Mouse (Mus musculus): Measurements from ENCODE around the gene Arfgap3. TPM values are rescaled to one million over a fixed set of nuclear protein-coding genes. Genes with fewer than 3 reads are reported as not detected.
"Not testable (repeated sequence)": the region's sequence is repeated elsewhere in the genome, so short reads cannot be mapped to it uniquely, and the experiment has no call there.

The Arfgap3 gene
- polyA plus RNA-seq, 2 experiments: 51.4 to 54.8 TPM

GRCm38 (mm10) chr15:83273017-83273416 lies 77.0 kb downstream of the Arfgap3 start:
- Histone ChIP-seq H3K27me3 (ENCODE audit: control insufficient read depth, insufficient read depth, low read length) (no peaks in the 10 kb centered on the region), H3K4me3 (replicated peaks; ENCODE audit: low read length) (no peak overlapping the region), H3K9me3 (ENCODE audit: control insufficient read depth, low read length) (no peaks in the 10 kb centered on the region), H3K4me2 (replicated peaks; ENCODE audit: low read depth, low read length, severe bottlenecking) (no peak overlapping the region), H3K4me1 (ENCODE audit: control insufficient read depth, insufficient read depth, low read length) (no peaks in the 10 kb centered on the region), H3K27ac (replicated peaks; ENCODE audit: low read depth, low read length) (no peak overlapping the region), H3K9ac (ENCODE audit: low read depth, low read length, severe bottlenecking) (no peak overlapping the region), H3K36me3 (ENCODE audit: control insufficient read depth, insufficient read depth, low read length) (no peaks in the 10 kb centered on the region)
- no peak for ATAC-seq (ENCODE audit: low FRiP score, low read depth)
- TF ChIP-seq POLR2A (IDR thresholded peaks at IDR 0.05; ENCODE audit: borderline replicate concordance, extremely low read depth, insufficient read depth, insufficient read length): no peak
- DNase-seq (ENCODE audit: low spot score): no peak
- 87% methylated on average over 2 of the region's 2 CpGs for WGBS

GRCm38 (mm10) chr15:83271221-83271620 lies 78.8 kb downstream of the Arfgap3 start:
- DNase-seq (ENCODE audit: low spot score); H3K9ac ChIP-seq (ENCODE audit: low read depth, low read length, severe bottlenecking); H3K27ac ChIP-seq (replicated peaks; ENCODE audit: low read depth, low read length); H3K9me3 ChIP-seq (ENCODE audit: control insufficient read depth, low read length); H3K4me2 ChIP-seq (replicated peaks; ENCODE audit: low read depth, low read length, severe bottlenecking); H3K27me3 ChIP-seq (ENCODE audit: control insufficient read depth, insufficient read depth, low read length); H3K4me1 ChIP-seq (ENCODE audit: control insufficient read depth, insufficient read depth, low read length); H3K36me3 ChIP-seq (ENCODE audit: control insufficient read depth, insufficient read depth, low read length); H3K4me3 ChIP-seq (replicated peaks; ENCODE audit: low read length); ATAC-seq (ENCODE audit: low FRiP score, low read depth): not testable (repeated sequence)
- WGBS: 23% methylated on average over 9 of the region's 9 CpGs

- DNase-seq (ENCODE audit: low spot score); ATAC-seq (ENCODE audit: low FRiP score, low read depth); H3K4me3 ChIP-seq (replicated peaks; ENCODE audit: low read length); H3K9me3 ChIP-seq (ENCODE audit: control insufficient read depth, low read length); H3K36me3 ChIP-seq (ENCODE audit: control insufficient read depth, insufficient read depth, low read length); H3K4me1 ChIP-seq (ENCODE audit: control insufficient read depth, insufficient read depth, low read length); H3K9ac ChIP-seq (ENCODE audit: low read depth, low read length, severe bottlenecking); H3K27ac ChIP-seq (replicated peaks; ENCODE audit: low read depth, low read length); H3K27me3 ChIP-seq (ENCODE audit: control insufficient read depth, insufficient read depth, low read length); H3K4me2 ChIP-seq (replicated peaks; ENCODE audit: low read depth, low read length, severe bottlenecking): not testable (repeated sequence)
- 92% methylated on average over 6 of the region's 6 CpGs for WGBS
These were observed 80.1 kb downstream of the Arfgap3 start for GRCm38 (mm10) chr15:83269985-83270384.

- not testable (repeated sequence) for H3K4me2 ChIP-seq (replicated peaks; ENCODE audit: low read depth, low read length, severe bottlenecking); H3K4me1 ChIP-seq (ENCODE audit: control insufficient read depth, insufficient read depth, low read length); H3K27me3 ChIP-seq (ENCODE audit: control insufficient read depth, insufficient read depth, low read length); H3K36me3 ChIP-seq (ENCODE audit: control insufficient read depth, insufficient read depth, low read length); DNase-seq (ENCODE audit: low spot score); H3K9me3 ChIP-seq (ENCODE audit: control insufficient read depth, low read length); ATAC-seq (ENCODE audit: low FRiP score, low read depth); H3K4me3 ChIP-seq (replicated peaks; ENCODE audit: low read length); H3K27ac ChIP-seq (replicated peaks; ENCODE audit: low read depth, low read length); H3K9ac ChIP-seq (ENCODE audit: low read depth, low read length, severe bottlenecking)
- WGBS: 50% methylated on average over 7 of the region's 7 CpGs
These were observed 81.6 kb downstream of the Arfgap3 start for GRCm38 (mm10) chr15:83268428-83268827.

GRCm38 (mm10) chr15:83265269-83265668 lies 84.8 kb downstream of the Arfgap3 start:
- H3K27ac ChIP-seq (replicated peaks; ENCODE audit: low read depth, low read length): no peak overlapping the region
- H3K27me3 ChIP-seq (ENCODE audit: control insufficient read depth, insufficient read depth, low read length): no peaks in the 10 kb centered on the region
- no peaks in the 10 kb centered on the region for H3K4me1 ChIP-seq (ENCODE audit: control insufficient read depth, insufficient read depth, low read length)
- no peaks in the 10 kb centered on the region for H3K36me3 ChIP-seq (ENCODE audit: control insufficient read depth, insufficient read depth, low read length)
- DNase-seq (ENCODE audit: low spot score) (no peak), ATAC-seq (ENCODE audit: low FRiP score, low read depth) (no peak)
- no peaks in the 10 kb centered on the region for H3K9me3 ChIP-seq (ENCODE audit: control insufficient read depth, low read length)
- no peak overlapping the region for H3K4me2 ChIP-seq (replicated peaks; ENCODE audit: low read depth, low read length, severe bottlenecking)
- no peak overlapping the region for H3K9ac ChIP-seq (ENCODE audit: low read depth, low read length, severe bottlenecking)
- 9% methylated on average over 1 of the region's 1 CpGs for WGBS
- no peak overlapping the region for H3K4me3 ChIP-seq (replicated peaks; ENCODE audit: low read length)
- no peak for TF ChIP-seq POLR2A (IDR thresholded peaks at IDR 0.05; ENCODE audit: borderline replicate concordance, extremely low read depth, insufficient read depth, insufficient read length)

GRCm38 (mm10) chr15:83263405-83263804 lies 86.6 kb downstream of the Arfgap3 start:
- H3K4me2 ChIP-seq (replicated peaks; ENCODE audit: low read depth, low read length, severe bottlenecking): no peak overlapping the region
- H3K27ac ChIP-seq (replicated peaks; ENCODE audit: low read depth, low read length): no peak overlapping the region
- no peak for TF ChIP-seq POLR2A (IDR thresholded peaks at IDR 0.05; ENCODE audit: borderline replicate concordance, extremely low read depth, insufficient read depth, insufficient read length)
- no peak overlapping the region for H3K4me3 ChIP-seq (replicated peaks; ENCODE audit: low read length)
- H3K4me1 ChIP-seq (ENCODE audit: control insufficient read depth, insufficient read depth, low read length): no peaks in the 10 kb centered on the region
- no peaks in the 10 kb centered on the region for H3K27me3 ChIP-seq (ENCODE audit: control insufficient read depth, insufficient read depth, low read length)
- DNase-seq (ENCODE audit: low spot score) (no peak), ATAC-seq (ENCODE audit: low FRiP score, low read depth) (no peak)
- H3K36me3 ChIP-seq (ENCODE audit: control insufficient read depth, insufficient read depth, low read length): no peaks in the 10 kb centered on the region
- H3K9ac ChIP-seq (ENCODE audit: low read depth, low read length, severe bottlenecking): no peak overlapping the region
- no peaks in the 10 kb centered on the region for H3K9me3 ChIP-seq (ENCODE audit: control insufficient read depth, low read length)
- 84% methylated on average over 5 of the region's 5 CpGs for WGBS

Measured in limb, embryonic 14.5 days (tissue).